Mouse (Mus musculus): ENCODE measurements around the gene H2-Aa.

DNA sequence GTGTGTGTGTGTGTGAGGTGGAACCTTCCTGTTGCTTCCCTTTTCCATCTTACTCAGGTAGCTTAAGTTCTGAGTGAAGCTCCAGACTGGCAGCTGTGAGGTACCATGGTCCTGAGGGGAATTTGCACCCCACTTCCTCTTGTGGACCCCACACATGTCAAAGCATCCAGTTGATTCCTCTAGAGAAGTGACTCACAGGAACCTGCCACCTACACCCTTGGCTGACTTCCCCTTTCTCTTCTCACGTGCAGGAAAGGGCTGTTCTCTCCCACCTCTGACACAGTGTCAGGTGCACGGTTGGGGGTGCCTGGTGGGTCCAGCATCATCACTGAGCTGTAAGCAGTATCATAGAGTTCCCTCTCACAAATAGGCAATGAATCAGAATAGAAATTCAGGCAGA lies 5.9 kb upstream of the H2-Aa start:
- no peak for TF ChIP-seq NANOG (IDR thresholded peaks at IDR 0.05; ENCODE audit: borderline replicate concordance, low read length)
- no peak for TF ChIP-seq CTCF (conservative IDR thresholded peaks at IDR 0.05; ENCODE audit: low read length)
